Mouse (Mus musculus) cerebellum, adult 2 months (tissue): Measurements from ENCODE around the gene Tex28.

Experiments used
- CTCF ChIP-seq: fragments of 200-500 bp; IDR thresholded peaks from 2 replicates; pipeline ENCODE4 v1.5.1; 2011; ENCODE audit warnings: low read depth, mild to moderate bottlenecking, control low read depth, low read length, moderate library complexity, borderline replicate concordance; ENCODE audit not compliant: insufficient read depth
- POLR2A ChIP-seq: fragments of 200-500 bp; IDR thresholded peaks from 2 replicates; pipeline ENCODE4 v1.6.1; 2011; ENCODE audit warnings: low read length, control low read depth, borderline replicate concordance; ENCODE audit not compliant: insufficient read depth

DNA sequence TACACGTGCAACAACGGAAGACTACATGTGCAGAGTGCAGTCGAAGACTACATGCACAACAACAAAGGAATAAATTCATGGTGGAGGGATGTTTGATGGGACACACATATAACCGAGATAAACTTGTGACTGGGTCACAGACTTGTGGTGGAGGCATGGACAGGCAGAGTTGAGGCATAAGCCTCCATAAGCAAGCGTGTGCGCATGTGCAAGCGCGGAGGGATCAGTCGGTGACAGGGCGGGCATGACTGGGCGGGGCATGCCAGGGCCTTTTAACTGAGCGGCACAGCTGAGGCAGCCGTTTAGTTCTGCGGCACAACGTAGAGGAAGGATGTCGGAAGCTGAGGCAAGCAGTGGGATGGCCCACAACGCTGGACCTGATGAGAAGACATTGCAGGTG lies 9.3 kb upstream of the Tex28 start, which contains the start of gene Tktl1:
- TF ChIP-seq CTCF (no peak), POLR2A (no peak)
